Mouse (Mus musculus) myocyte (in vitro differentiated cells): Measurements from ENCODE around the gene Hist1h3f. TPM values are rescaled to one million over a fixed set of nuclear protein-coding genes. Genes with fewer than 3 reads are reported as not detected.
"Not testable (repeated sequence)": the region's sequence is repeated elsewhere in the genome, so short reads cannot be mapped to it uniquely, and the experiment has no call there.

ENCODE experiments used
- H3K27me3 ChIP-seq: one replicate; pipeline ENCODE4 v1.6.1; 2011; ENCODE audit not compliant: control insufficient read depth, insufficient read depth, insufficient read length
- H3K36me3 ChIP-seq: one replicate; pipeline ENCODE4 v1.6.1; 2011; ENCODE audit not compliant: control insufficient read depth, insufficient read depth
- H3K4me2 ChIP-seq: one replicate; pipeline ENCODE4 v1.6.1; 2011; ENCODE audit warnings: low read depth, control low read depth
- H3K4me3 ChIP-seq: one replicate; pipeline ENCODE4 v1.5.1; 2011; ENCODE audit warnings: mild to moderate bottlenecking, control low read depth, moderate library complexity
- H3K79me2 ChIP-seq: one replicate; pipeline ENCODE4 v1.6.1; 2011; ENCODE audit not compliant: control insufficient read depth, insufficient read depth
- H3ac ChIP-seq: one replicate; pipeline ENCODE4 v1.6.1; 2011; ENCODE audit not compliant: control insufficient read depth, insufficient read length
- CEBPB ChIP-seq: IDR thresholded peaks from 2 replicates; pipeline ENCODE4 v1.6.1; 2011; ENCODE audit warnings: mild to moderate bottlenecking, moderate library complexity; ENCODE audit not compliant: poor library complexity, insufficient read depth, severe bottlenecking
- E2F4 ChIP-seq: IDR thresholded peaks from one replicate; pipeline ENCODE4 v1.6.1; 2011; ENCODE audit warnings: mild to moderate bottlenecking, control low read depth, moderate library complexity; ENCODE audit not compliant: insufficient read depth
- MAX ChIP-seq: IDR thresholded peaks from one replicate; pipeline ENCODE4 v1.6.1; 2011; ENCODE audit warnings: low read depth, mild to moderate bottlenecking, control low read depth
- MYOD1 ChIP-seq, 3 experiments: IDR thresholded peaks; one replicate each; pipeline ENCODE4 v1.6.1; 2011; ENCODE audit warnings: control low read depth in 2 of 3, low read depth in 2 of 3, mild to moderate bottlenecking in 2 of 3, moderate library complexity in 1 of 3; ENCODE audit not compliant: insufficient read length in 2 of 3, control insufficient read depth in 1 of 3
- MYOG ChIP-seq, 3 experiments: IDR thresholded peaks; one replicate each; pipeline ENCODE4 v1.6.1; 2011; ENCODE audit warnings: control low read depth in 2 of 3, low read depth in 2 of 3, mild to moderate bottlenecking in 2 of 3; ENCODE audit not compliant: insufficient read length in 2 of 3, control insufficient read depth in 1 of 3, insufficient read depth in 1 of 3
- POLR2A ChIP-seq: IDR thresholded peaks from one replicate; pipeline ENCODE4 v1.6.1; 2011; ENCODE audit warnings: low read depth, mild to moderate bottlenecking, control low read depth, moderate library complexity; ENCODE audit not compliant: insufficient read length
- POLR2AphosphoS2 ChIP-seq: IDR thresholded peaks from one replicate; pipeline ENCODE4 v1.6.1; 2011; ENCODE audit warnings: low read depth, control low read depth; ENCODE audit not compliant: insufficient read length
- REST ChIP-seq: IDR thresholded peaks from one replicate; pipeline ENCODE4 v1.6.1; 2011; ENCODE audit warnings: mild to moderate bottlenecking, control low read depth, moderate library complexity; ENCODE audit not compliant: insufficient read depth, insufficient read length
- SRF ChIP-seq: IDR thresholded peaks from one replicate; pipeline ENCODE4 v1.6.1; 2011; ENCODE audit warnings: low read depth; ENCODE audit not compliant: control insufficient read depth, insufficient read length
- TCF12 ChIP-seq: IDR thresholded peaks from one replicate; pipeline ENCODE4 v1.6.1; 2011; ENCODE audit warnings: mild to moderate bottlenecking, control low read depth; ENCODE audit not compliant: poor library complexity, insufficient read depth, severe bottlenecking
- TCF3 ChIP-seq: IDR thresholded peaks from one replicate; pipeline ENCODE4 v1.6.1; 2011; ENCODE audit warnings: low read depth, control low read depth; ENCODE audit not compliant: insufficient read length
- USF1 ChIP-seq: IDR thresholded peaks from one replicate; pipeline ENCODE4 v1.6.1; 2011; ENCODE audit warnings: low read depth, mild to moderate bottlenecking, control low read depth, moderate library complexity
- polyA plus RNA-seq: library from polyadenylated mRNA; unstranded; fragments of >200 nt; fragmentation: generic; extraction: Trizol; gene quantifications from one replicate; pipeline ENCODE4 v1.2.1, GENCODE M21; 2012; ENCODE audit warnings: missing spikeins

Gene Hist1h3f
- polyA plus RNA-seq, 1 experiment = 0.91 TPM

DNA sequence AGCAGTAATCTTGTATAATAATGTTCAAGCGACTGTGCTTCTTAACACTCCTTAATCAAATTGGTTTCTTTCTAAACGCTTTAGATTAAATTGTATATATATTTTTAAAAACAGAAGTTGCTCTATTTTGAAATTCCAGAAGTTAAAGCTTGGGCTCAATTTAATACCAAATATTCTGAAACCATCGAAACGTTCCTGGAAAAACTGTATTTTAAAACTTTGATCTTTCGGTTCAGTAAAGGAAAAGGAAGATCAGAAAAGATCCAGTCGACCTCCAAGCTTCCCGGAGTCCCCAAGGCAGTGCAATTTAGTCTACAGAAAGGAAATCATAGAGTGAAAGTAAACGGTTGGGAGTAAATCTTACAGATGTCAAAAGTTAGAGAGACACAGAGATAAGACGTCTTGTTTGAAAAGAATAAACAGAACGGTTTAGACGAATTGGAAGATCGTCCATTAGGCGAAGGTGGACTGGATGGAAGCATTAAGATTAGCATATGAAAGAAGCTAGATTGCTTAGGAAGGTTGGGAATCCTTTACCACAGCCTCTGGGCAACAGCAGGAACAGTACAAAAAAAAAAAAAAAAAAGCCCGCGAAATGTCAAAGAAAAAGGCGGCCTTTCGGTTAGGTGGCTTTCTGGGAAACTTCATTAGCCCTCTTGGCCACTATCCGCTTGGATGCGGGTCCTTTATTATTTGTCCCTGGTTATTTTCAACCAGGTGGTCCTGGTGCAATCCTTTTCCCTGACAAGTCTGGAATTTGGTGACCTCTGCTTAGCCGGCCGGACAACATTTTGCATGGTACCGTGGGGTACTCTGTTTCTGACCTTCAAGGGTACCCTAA lies 42.5 kb downstream of the Hist1h3f start:
- TF ChIP-seq MYOD1 (IDR thresholded peaks at IDR 0.05; ENCODE audit: control insufficient read depth in 1 of 3, insufficient read length in 2 of 3, low read depth in 2 of 3) (no peak), MAX (no peak), REST (no peak), E2F4 (no peak), TCF12 (no peak), USF1 (no peak), CEBPB (no peak), TCF3 (no peak), POLR2A (no peak), MYOG (IDR thresholded peaks at IDR 0.05; ENCODE audit: control insufficient read depth in 1 of 3, insufficient read depth in 1 of 3, insufficient read length in 2 of 3, low read depth in 2 of 3) (no peak), SRF (no peak), POLR2AphosphoS2 (no peak)
- no peaks in the 10 kb centered on the region for H3K79me2 ChIP-seq
- no peaks in the 10 kb centered on the region for H3K27me3 ChIP-seq
- no peak overlapping the region for H3ac ChIP-seq
- no peaks in the 10 kb centered on the region for H3K36me3 ChIP-seq
- H3K4me3 ChIP-seq = peak overlapping the region; percentile 33
- peak overlapping the region; percentile 87 for H3K4me2 ChIP-seq

- Histone ChIP-seq H3K4me3 (peak overlapping the region; percentile 33), H3ac (no peak overlapping the region), H3K36me3 (no peaks in the 10 kb centered on the region), H3K79me2 (no peaks in the 10 kb centered on the region), H3K27me3 (no peaks in the 10 kb centered on the region), H3K4me2 (peak overlapping the region; percentile 87)
- no peak for TF ChIP-seq MAX
- no peak for TF ChIP-seq USF1
- TF ChIP-seq POLR2AphosphoS2 = no peak
- no peak for TF ChIP-seq TCF3
- no peak for TF ChIP-seq REST
- no peak for TF ChIP-seq E2F4
- TF ChIP-seq TCF12 = no peak
- TF ChIP-seq CEBPB = no peak
- no peak for TF ChIP-seq MYOD1 (IDR thresholded peaks at IDR 0.05; ENCODE audit: control insufficient read depth in 1 of 3, insufficient read length in 2 of 3, low read depth in 2 of 3)
- TF ChIP-seq SRF = no peak
- TF ChIP-seq POLR2A = no peak
- TF ChIP-seq MYOG (IDR thresholded peaks at IDR 0.05; ENCODE audit: control insufficient read depth in 1 of 3, insufficient read depth in 1 of 3, insufficient read length in 2 of 3, low read depth in 2 of 3) = no peak
Measured at GRCm38 (mm10) chr13:23586940-23587225, 43.0 kb downstream of the Hist1h3f start.

DNA sequence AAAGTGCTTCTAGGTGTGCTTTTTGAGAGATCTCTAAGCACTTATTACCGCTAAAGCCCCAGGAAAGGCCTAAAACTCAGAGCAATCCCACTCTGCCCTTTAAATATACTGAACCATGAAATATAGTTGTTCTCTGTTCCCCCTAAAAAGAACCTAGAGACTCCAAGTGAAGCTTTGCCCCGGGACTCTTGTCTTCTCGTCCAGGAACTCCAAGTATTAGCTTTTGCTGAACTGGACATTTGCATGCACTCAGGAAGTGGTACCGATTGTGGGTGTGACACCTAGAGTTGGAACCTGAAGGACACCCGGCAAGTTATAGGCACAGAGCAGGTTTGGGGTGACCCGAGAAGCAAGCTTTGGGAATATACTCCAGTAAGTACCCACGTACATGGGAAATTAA lies 47.4 kb downstream of the Hist1h3f start:
- H3ac ChIP-seq = no peak overlapping the region
- H3K79me2 ChIP-seq = no peaks in the 10 kb centered on the region
- no peak overlapping the region for H3K4me2 ChIP-seq
- H3K27me3 ChIP-seq = no peaks in the 10 kb centered on the region
- no peak for TF ChIP-seq SRF
- TF ChIP-seq MYOG (IDR thresholded peaks at IDR 0.05; ENCODE audit: control insufficient read depth in 1 of 3, insufficient read depth in 1 of 3, insufficient read length in 2 of 3, low read depth in 2 of 3) = no peak
- no peak for TF ChIP-seq MYOD1 (IDR thresholded peaks at IDR 0.05; ENCODE audit: control insufficient read depth in 1 of 3, insufficient read length in 2 of 3, low read depth in 2 of 3)
- TF ChIP-seq CEBPB = no peak
- TF ChIP-seq POLR2AphosphoS2 = no peak
- no peak overlapping the region for H3K4me3 ChIP-seq
- H3K36me3 ChIP-seq = no peaks in the 10 kb centered on the region

DNA sequence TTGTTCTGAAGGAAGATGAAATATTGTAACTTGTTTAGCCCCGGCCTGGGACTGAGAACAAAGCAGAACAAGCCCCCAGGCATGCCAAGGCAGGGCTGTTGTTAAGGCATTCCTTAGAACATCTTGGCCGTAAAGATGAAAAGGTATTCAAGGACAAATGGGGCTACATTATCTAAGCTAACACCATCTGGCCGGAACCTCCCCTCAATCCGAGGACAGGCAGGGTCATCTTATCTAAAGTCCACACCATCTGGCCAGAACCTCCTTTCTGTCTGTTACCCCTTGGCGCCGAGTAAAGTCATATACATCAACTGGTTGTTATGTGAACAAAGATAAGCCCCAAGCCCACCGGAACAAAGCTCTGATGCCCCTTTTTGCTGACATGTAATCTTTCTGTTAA lies 48.0 kb downstream of the Hist1h3f start:
- not testable (repeated sequence) for H3K79me2 ChIP-seq, H3K4me3 ChIP-seq, H3K27me3 ChIP-seq, H3ac ChIP-seq, H3K36me3 ChIP-seq, H3K4me2 ChIP-seq

- Histone ChIP-seq H3K27me3 (no peaks in the 10 kb centered on the region), H3K36me3 (no peaks in the 10 kb centered on the region), H3ac (no peak overlapping the region), H3K4me2 (no peak overlapping the region), H3K79me2 (no peaks in the 10 kb centered on the region), H3K4me3 (no peak overlapping the region)
- TF ChIP-seq TCF3 (no peak), CEBPB (no peak), USF1 (no peak), MYOG (IDR thresholded peaks at IDR 0.05; ENCODE audit: control insufficient read depth in 1 of 3, insufficient read depth in 1 of 3, insufficient read length in 2 of 3, low read depth in 2 of 3) (no peak)
Measured at GRCm38 (mm10) chr13:23592614-23593013, 48.8 kb downstream of the Hist1h3f start.
